Comparison of ENCODE assay signal across 14 mouse cellular contexts in genomic region chr11:51410771-51411170, GRCm38 (mm10).
"Had no signal": no experiment of that assay in that cellular context is flagged by ENCODE, and none has a peak within 500 bp of the region (broad histone marks: within the 10 kb centered on the region; RNA-seq: fewer than 3 reads in every experiment).

No protein-coding gene starts in this region.

- H3K27ac ChIP-seq: kidney, embryonic 15.5 days; liver, embryonic 15.5 days; midbrain, embryonic 13.5 days; neural tube, embryonic 15.5 days had no signal

- H3K27me3 ChIP-seq: kidney, embryonic 15.5 days; liver, embryonic 15.5 days; midbrain, embryonic 13.5 days; neural tube, embryonic 15.5 days had no signal

- ATAC-seq: midbrain, embryonic 13.5 days had no signal

- DNase-seq: kidney, adult 18-20 months; kidney, postnatal 14 days; layer of hippocampus, adult 9-11 months; layer of hippocampus, postnatal 36 days; lung, embryonic 14.5 days; lung, postnatal 14 days; right cerebral cortex, adult 18-20 months; right cerebral cortex, postnatal 25 days; thymus, postnatal 4 days had no signal

- H3K4me1 ChIP-seq: kidney, embryonic 15.5 days; midbrain, embryonic 13.5 days had no signal

- H3K9me3 ChIP-seq: kidney, embryonic 15.5 days; liver, embryonic 15.5 days; midbrain, embryonic 13.5 days; neural tube, embryonic 15.5 days had no signal

- H3K4me2 ChIP-seq: kidney, embryonic 15.5 days; liver, embryonic 15.5 days; lung, embryonic 14.5 days; midbrain, embryonic 13.5 days; neural tube, embryonic 15.5 days had no signal

- H3K9ac ChIP-seq: kidney, embryonic 15.5 days; liver, embryonic 15.5 days; lung, embryonic 14.5 days; midbrain, embryonic 13.5 days; neural tube, embryonic 15.5 days had no signal

- H3K4me3 ChIP-seq: kidney, embryonic 15.5 days; liver, embryonic 15.5 days; midbrain, embryonic 13.5 days; myocyte; neural tube, embryonic 15.5 days had no signal

- H3K36me3 ChIP-seq: kidney, embryonic 15.5 days; liver, embryonic 15.5 days; midbrain, embryonic 13.5 days; neural tube, embryonic 15.5 days had no signal
